Mouse (Mus musculus) thymus, adult 2 months (tissue): Measurements from ENCODE around the gene Phf13.

ENCODE experiments used
- CTCF ChIP-seq: fragments of 200-500 bp; IDR thresholded peaks from 2 replicates; pipeline ENCODE4 v1.5.1; 2012; ENCODE audit warnings: mild to moderate bottlenecking, control low read depth, low read length, moderate library complexity, borderline replicate concordance; ENCODE audit not compliant: control insufficient read depth, poor library complexity, insufficient read depth; ENCODE audit errors: extremely low read depth
- POLR2A ChIP-seq: fragments of 200-500 bp; IDR thresholded peaks from 2 replicates; pipeline ENCODE4 v1.6.1; 2012; ENCODE audit warnings: mild to moderate bottlenecking, low read length, control low read depth, moderate library complexity; ENCODE audit not compliant: control insufficient read depth, poor library complexity, insufficient read depth; ENCODE audit errors: extremely low read depth

- no peak for TF ChIP-seq CTCF
- no peak for TF ChIP-seq POLR2A
Observed at GRCm38 (mm10) chr4:152000906-152001305, 4.8 kb upstream of the Phf13 start.
